Mouse (Mus musculus) thymus, adult 2 months (tissue): ENCODE measurements at regions not wholly inside any gene's neighbourhood (a gene's known extent, or its start where the extent isn't known, plus 50 kb on each side); places are given as distances from the start of the nearest gene placed in this dataset.

ENCODE experiments used
- CTCF ChIP-seq: fragments of 200-500 bp; IDR thresholded peaks from 2 replicates; pipeline ENCODE4 v1.5.1; 2012; ENCODE audit warnings: mild to moderate bottlenecking, control low read depth, low read length, moderate library complexity, borderline replicate concordance; ENCODE audit not compliant: control insufficient read depth, poor library complexity, insufficient read depth; ENCODE audit errors: extremely low read depth
- POLR2A ChIP-seq: fragments of 200-500 bp; IDR thresholded peaks from 2 replicates; pipeline ENCODE4 v1.6.1; 2012; ENCODE audit warnings: mild to moderate bottlenecking, low read length, control low read depth, moderate library complexity; ENCODE audit not compliant: control insufficient read depth, poor library complexity, insufficient read depth; ENCODE audit errors: extremely low read depth

DNA sequence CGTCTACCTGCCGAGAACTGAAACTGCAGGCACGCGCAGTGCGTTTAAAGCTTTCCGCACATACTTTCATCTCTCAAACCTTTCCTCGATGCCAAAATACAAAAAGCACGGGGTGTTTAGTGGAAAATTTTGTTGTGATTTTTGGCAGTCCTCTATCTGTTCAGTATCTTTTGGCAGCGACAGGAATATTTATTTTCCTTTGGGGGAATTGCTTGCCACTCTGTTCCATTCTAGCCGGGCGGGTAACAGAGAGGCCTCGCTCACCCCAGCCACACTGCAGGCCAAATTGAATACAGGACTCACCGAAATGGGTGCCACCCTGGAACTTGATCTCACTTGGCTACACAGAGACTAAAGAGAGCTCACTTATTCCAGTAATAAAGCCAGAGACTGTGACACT, 97.8 kb upstream of the Mdm1 start:
- TF ChIP-seq CTCF (no peak), POLR2A (no peak)
